Mouse (Mus musculus): ENCODE data around the gene Zfp106.
"Not testable (repeated sequence)": the region's sequence is repeated elsewhere in the genome, so short reads cannot be mapped to it uniquely, and the experiment has no call there.

Zfp106 gene

DNA sequence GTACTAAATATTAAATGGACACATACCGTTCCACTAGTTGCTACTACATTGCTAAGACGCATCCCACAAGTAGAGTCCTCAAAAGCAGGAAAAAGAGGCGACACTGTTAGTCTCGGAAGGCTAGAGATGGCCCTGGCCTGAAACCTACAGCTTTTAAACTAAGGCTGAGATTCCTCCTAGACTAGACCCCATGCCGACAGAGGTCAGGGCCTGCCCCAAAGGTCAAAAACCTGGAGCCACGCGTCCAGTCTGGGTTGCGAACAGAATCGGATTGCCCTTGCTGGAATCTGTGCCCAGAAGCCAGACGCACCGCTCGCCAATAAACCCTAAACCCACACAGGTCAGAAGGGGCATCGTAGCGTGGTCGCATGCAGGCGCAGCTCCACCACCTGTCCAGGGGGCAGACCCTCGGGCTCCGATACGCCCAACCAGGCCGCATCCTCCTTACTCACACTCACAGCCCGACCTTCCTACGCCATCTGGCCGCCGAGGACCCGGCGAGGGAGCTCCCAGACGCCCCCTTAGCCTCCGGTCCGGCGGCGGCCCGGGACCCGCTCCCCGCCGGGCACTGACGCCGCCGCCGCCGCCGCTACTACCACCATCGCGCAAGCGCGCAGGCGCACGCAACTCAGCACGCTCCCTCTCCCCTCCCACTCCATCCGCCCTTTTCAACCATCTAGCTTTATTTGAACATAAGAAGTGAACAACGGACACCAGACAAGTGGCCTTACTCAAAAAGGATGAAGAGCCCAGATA is at the start of gene Zfp106:
Gene Zfp106, minus strand, starts transcription at position 609 of the 756 bp plus-strand sequence.
- peak; percentile 87 for DNase-seq

DNA sequence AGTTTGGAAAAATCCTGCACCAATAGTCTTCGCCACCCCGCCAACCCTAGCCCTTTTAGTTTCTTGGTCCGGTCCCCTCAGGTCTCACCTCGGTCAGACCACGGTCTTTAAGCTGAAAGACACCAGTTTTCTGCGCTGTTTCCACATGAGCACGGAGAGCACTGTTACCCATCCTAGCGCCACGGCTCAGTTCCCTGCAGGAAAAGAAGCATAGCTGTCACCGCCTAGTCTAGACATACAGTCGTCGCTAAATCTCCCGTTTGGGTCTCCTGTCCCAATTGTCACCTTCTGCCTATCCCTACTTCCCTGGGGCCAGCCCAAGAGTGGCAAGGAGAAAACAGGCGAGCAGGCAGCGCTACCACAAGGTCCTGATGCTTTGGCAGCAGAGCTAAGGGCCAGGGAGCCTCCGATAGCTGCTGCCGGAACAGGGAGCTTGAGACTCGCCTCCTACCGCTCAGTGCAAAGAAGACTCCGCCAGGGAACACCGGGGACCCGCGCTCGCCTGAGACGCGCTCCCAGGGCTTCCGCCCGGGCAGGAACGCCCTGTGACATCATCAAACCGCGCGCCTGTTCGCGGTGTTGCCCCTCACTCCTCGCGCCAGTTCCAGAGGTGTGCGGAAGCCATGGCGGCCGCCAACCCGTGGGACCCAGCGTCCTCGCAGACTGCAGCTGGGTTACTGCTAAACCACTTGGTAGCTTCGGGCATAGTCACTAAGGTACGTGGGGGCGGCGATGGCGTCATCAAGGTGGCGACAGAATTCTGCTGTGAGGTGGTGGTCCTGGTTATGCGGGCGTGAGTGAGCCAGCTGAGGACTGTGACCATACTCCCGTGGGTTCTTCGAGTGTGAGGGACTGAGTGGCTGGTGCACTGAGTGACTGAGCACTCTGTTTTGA is 45.4 kb upstream of the Zfp106 start, which contains the start of the genes Haus2 and Lrrc57:
Gene Haus2, plus strand, starts transcription at position 554 of the 894 bp plus-strand sequence.
Gene Lrrc57, minus strand, starts transcription at position 691 of the 894 bp plus-strand sequence.
- peak; percentile 92 for DNase-seq

DNA sequence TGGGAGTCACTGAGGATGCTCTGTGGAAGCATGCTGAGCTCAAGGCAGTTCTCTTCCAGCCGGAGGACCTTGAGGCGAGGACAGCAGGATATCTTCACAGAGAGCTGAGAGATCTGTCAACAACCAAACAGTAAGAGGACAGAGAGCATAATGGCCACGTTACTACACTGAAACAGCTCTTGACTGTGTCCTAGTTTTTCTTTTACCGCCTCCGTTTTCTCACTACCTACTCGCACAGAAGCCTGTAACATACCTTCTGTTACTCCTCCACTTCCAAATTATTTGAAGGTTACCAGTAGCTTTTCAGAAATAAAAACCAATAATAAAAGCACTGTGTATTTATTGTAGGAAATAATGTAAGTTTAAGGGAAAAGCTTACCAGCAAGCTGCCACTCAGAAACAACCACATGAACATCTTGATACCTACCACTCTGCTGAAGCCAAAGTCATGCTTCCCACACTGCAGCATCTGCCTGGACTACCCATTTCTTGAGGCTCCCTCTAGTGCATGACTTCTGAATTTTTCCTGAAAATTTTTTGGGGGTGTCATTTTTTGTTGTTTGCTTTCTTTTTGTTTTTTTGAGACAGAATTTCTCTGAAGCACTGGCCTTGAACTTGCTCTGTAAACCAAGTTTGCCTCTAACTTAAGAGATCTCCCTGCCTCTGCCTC is 42.5 kb upstream of the Zfp106 start:
- DNase-seq, result no peak

DNA sequence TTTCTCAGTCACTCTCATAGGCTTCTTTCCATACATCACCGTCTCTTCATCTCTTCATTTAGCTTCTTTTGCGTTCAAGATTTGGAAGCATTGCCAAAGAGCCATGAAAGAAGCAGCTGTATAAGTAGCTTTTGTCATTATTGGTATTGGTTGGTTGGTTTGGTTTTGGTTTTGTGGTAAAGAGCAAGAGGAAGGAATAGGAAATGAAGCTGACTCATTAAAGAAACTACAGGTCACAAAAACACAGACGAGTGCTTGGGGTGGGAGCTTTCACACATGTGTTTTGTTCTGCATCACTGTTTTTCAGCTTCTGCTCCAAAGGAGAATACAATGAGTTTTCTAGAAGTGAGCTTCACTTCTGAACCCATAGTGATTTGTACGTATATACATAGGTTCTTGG is 35.9 kb upstream of the Zfp106 start:
- DNase-seq, result no peak

DNA sequence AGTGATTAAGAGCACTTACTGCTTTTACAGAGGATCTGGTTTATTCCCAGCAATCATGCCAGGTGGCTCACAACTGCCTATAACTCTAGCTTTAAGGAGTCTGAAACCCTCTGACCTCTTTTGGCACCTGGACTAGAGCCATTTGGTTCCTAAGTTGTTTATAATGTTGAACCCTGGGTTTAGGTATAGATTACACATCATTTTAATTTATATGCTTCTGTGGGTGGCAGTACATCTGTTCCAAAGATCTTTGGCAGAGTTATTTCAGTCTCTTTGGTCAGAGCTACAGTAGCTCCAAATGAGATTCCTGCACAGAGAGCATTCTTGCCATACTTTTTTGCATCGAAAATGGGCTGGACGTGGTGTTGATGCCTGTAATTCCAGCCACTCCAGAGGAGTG is 34.1 kb upstream of the Zfp106 start:
- DNase-seq, result no peak

DNA sequence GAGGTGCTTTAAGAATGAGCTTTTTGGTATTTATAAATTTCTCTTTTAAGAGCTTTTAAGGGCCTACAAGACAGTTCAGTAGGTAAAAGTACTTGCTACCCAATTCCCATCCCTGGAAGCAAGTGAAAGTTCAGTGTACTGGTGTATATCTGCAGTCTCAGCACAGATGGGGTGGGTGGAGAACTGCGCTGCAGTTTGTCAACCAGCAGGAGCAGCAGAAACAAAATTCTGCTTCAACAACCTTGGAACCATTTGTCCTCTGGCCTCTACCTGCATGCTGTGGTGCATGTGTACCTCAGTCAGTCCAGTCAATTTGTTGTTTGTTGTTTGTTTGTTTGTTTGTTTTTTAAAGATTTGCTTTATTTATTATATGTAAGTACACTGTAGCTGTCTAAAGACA is 28.6 kb upstream of the Zfp106 start:
- DNase-seq, result no peak

DNA sequence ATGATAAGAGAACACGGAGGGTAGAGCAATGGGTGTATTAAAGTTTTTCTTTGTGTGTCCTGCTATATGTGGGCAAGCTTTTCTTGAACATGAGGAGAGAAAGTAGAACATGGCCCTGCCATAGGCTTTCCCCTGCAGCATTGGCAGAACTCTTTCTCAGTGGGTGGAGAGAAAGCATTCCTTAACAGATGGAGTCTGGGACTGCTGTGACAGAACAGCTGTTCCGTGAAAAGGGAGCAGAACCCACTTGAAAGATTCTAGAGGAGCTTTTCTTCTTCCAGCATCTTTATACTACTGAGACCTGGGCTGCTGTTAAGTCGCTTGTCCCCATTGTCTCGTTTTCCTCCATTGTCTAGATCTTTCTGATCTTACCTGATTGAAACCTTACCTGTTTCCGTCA is 26.1 kb upstream of the Zfp106 start:
- DNase-seq, result peak; percentile 69

DNA sequence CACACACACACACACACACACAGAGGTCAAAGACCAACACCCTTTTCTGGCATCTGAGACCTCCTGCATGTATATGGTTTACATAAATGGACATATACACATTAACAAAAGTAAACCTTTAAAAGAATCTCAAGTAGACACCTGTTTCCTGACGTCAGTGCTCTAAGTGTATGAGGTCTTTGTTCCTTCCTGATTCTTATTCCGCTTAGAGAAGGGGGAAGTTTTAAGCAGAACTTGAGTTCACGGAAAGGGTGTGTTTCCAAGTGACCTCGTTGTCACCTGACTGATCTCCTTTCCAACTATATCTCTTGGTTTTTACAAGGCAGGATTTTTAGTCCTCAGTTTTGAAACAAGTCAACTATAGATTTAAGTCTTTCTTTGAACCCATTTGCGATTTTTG is 14.6 kb upstream of the Zfp106 start:
- no peak for DNase-seq

DNA sequence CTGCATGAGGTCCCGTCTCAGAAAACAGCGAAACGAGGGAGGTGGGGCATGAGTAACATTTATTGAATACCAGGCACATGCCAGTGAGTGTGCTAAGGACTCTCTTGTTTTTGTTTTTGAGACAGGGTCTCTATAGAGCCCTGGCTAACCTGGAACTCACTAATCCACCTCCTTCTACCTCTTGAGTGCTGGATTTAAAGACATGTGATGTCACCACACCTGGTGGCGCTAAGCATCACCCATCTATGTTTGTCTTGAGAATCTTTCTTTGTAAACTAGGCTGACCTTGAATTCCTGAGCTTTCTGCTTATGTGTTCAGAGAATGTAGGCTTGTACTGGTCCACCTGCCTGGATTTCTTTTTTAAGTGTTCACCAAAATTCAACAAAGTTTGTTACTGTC is 14.2 kb upstream of the Zfp106 start:
- DNase-seq, result no peak

DNA sequence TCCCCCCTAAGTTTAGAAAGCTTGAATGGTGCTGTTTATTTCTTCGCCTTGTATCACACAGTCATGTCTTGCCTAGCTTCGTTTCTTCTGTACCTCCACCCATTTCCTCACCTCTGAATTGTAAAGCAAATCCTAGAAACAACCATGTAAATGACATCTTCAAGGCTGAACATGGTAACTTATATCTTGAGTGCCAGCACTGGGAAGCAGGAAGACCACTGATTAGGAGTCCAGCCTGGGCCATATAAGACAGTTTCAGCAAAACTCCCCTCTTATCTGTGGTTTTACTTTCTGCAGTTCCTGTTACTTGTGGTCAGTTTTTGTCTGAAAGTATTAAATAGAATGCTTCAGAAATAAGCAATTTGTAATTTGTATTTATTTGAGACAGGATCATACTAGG is 12.3 kb upstream of the Zfp106 start:
- no peak for DNase-seq

DNA sequence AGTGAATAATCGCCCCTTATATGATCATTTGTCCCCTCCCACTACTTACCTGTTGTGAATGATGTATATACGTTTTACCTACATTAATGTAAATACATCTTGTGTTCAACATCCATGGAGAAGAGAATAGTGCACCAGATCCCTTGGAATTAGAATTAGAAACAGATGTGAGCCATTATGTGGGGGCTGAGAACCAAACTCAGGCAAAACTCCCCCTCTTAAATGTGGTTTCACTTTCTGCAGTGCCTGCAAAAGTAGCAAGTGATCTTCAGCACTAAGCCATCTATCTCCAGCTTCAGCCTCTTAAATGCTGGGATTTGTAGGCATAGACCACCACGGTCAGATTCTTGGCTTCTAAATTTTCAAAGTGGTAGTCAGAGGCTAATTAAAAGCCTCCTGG is 11.5 kb upstream of the Zfp106 start:
- no peak for DNase-seq

DNA sequence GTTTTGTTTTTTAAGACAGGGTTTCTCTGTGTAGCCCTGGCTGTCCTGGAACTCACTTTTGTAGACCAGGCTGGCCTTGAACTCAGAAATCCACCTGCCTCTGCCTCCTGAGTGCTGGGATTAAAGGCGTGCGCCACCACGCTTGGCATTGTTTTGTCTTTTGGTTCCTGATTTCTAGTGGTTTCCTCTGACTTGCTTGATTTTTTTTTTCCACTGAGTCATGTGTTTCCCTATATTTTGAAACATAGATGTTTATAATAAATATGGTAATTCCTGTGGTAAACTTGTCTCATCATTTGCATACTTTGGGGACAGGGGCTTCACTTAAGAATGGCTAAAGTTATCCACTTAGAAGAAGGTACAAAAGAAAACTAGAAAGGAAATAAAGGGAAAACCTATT is 8.5 kb upstream of the Zfp106 start:
- DNase-seq, result not testable (repeated sequence)

DNA sequence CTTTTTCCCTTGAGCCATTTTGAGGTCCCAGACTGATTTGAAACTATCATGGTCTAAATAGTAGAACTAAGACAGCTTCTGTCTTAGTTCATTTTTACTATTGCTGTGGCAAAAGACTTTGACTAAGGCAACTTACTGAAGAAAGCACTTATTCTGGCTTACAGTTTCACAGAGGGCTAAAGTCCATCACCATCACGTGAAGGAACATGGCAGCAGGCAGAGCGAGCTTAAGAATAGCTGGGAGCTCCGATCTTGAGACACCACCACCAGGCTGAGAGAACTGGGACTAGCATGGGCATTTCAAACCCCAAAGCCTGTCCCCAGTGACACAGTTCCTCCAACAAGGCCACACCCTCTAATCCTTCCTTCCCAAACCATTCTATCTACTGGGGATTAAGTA is 7.4 kb upstream of the Zfp106 start:
- no peak for DNase-seq

DNA sequence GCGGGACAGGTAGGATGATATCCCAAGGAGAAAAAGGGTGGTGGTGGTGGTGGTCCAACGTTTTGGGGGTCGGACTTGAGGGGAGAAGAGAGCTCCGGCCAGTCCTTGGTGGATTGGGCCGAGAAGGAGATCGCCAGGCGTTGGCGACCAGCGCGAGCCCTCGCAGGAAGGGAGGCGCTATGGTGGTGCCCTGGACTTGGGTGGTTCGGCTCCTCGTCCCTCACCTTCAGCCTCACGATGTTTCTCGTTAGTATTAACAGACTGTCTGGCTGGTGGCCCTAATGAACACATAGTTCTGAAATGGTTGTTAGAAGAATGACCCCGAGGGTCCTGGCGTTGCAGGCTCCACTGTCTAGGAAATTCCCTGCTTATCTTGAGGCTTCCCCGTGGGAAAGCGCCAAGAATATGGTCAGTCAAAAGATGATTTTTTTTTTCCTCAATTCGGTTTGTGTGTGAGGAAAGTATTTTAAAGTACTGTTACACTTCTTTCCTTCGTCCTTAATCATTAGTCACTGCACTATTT is 4.2 kb upstream of the Zfp106 start:
- no peak for DNase-seq

DNA sequence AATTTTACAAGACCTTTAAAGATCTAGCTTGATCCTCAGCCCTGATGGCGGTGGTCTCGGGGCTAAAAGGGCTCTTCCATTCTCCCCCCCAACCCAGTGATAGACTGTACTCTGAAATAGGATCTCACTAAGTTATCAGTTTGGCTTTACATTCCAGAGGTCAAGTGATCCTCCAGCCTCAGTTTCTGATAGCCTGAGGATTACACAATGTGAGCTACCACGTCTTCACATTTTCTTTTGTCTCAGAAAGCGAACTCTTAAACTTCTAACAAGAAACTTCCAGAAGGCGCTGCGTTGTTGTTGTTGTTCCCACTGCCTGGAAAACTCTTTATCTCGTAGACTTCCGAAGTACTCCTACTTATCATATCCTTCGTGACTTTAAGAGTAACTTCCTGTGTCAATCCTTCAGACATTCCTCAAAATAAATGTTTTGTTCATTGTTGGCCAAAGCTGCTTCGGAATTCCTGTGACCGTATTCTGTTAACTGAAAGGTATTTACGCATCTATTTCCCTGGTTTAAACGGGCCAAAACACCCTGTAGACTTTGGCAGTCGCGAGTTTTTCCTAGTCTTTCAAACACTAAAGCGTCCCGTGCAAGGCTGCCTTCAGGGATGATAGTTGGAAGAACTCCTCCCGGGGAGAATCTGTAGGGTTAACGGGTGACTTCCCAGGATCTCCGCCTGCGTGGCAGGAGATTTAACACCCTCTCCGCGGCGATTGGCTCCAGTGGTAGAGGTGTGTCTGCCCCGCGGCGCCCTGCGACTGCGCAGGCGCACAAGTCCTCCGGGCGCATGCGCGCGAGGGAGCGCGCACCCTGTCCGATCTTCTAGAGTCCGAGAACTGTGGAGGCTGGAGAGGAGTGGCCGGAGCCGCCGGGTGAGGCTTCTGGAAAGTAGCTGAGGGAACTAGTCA is 3.5 kb upstream of the Zfp106 start, which contains the start of gene Snap23:
Gene Snap23, plus strand, starts transcription at position 786 of the 912 bp plus-strand sequence.
- peak; percentile 95 for DNase-seq

DNA sequence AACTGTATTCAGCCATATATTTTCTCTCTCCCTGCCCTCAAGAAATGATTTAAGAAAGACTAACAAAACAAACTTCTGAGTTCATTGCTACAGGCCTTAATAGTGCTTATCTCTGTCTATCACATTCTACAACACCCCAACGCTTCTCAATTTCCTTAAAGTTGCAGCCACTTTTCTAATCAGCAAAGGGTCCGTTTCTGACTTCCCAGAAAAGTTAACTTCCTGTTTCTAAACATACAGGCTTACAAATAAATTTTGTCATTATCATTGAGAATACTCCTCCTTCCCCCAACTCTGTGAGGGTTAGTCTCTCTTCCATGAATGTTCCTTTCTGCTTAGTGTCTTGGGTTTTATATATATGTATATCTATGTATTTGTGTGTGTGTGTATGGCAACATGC is 1.7 kb upstream of the Zfp106 start:
- DNase-seq, result no peak

DNA sequence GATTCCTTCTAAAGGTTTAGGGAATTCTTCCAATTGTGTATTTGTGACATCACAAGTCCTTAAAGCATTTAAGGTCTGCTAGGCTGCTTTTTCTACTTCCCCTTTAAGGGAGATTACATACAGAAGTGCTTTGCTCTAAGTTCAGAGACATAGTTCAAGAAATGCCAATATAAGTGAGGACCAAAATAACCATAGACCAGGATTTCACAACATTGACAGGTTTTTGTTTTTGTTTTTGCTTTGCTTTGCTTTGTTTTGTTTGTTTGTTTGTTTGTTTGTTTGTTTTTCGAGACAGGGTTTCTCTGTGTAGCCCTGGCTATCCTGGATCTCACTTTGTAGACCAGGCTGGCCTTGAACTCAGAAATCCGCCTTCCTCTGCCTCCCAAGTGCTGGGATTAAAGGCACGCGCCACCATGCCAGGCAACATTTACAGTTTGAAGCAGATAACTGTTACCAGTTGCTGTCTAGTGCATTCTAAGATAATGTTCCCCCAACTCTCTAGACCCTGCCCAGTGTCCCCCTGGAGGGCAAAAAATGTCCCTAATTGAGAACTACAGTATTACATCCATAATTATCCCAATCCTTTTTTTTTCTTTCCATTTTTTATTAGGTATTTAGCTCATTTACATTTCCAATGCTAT is 1.0 kb upstream of the Zfp106 start:
- not testable (repeated sequence) for DNase-seq

DNA sequence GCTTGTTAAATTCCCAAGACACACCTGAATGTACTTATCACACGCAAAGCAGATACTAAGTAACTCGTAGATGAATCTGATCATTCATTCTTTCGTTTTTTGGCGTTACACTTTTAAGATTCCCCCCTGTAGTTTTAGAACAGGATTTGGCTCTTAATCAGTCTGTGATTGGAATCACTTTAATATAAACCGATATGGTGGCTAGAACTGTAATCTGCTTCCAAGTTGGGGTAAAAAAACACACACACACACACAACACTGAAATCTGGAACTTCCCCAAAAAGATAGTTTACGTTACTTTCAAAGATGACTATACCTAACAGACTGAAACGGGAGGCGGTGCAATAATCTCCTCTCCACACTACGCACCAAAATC is 796 bp downstream of the Zfp106 start:
- DNase-seq, result no peak

DNA sequence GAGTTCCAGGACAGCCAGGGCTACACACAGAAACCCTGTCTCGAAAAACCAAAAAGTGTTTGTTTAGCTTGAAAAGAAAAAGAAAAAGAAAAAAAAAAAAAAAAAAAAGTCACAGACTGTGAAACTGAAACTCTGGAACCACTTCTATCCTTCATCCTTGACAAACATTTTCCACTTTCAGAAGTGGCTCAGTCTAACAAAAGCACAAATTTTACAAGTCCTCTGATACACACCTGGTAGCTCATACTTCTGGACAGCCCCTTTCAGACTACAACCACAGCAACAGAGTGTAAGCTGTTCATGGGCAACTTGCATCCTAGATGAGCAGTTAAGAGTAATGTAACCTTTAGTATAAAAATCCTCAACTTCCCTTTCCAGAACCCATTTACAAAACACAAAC is 2.1 kb downstream of the Zfp106 start:
- no peak for DNase-seq

DNA sequence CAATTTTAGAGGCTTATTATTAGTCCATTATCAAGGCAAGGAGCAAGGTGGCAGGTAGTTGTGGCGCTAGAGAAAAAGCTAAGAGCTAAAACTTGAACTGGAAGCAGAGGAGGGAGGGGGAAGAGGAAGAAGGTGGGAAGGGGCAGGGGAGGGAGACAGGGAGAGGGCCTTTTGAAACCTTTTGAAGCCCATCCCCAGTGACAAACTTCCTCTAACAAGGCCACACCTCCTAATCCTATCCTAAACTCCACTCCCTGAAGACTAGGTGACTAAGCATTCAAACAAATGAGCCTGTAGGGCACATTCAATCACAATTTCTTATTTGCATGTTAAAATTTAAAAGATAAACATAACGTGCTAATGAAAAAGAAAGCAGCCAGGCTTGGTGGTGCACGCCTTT is 4.8 kb downstream of the Zfp106 start:
- DNase-seq, result no peak

DNA sequence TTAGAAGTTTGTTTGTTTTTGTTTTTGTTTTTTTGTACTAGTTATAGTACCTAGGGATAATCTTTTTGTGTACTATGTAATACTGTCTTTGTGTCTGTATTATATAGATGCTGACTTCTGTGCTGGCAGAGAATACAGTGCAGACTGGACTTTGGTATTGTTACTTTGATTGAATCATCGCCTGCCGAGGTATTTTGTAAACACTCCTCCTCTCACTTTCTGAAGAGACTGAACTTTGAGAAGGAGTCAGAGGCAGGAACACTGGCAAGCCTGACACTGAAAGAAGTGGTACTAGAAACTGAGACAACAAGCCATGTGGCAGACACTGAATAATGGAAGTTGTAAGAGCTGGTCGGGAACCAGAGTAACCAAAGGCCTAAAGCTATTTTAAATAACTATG is 6.8 kb downstream of the Zfp106 start:
- no peak for DNase-seq

DNA sequence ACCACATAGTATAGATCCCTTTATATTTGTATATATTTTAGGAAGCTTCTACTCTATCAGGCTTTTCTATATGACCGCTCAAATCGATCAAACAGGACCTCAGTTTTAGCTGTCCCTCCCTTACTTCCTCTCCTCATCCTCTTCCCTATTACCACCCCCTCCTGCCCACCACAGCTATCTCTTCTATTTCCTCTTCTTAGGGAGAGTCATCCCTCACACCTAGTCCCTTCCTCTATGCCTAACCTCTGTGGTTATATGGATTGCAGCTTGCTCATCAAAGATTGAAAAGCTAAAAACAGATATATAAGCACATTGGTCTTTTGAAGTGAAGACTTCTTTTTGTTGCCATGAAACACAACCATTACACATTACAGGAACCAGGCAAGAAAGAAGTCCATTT is 18.9 kb downstream of the Zfp106 start:
- DNase-seq, result no peak
